Mouse (Mus musculus) neural tube, embryonic 11.5 days (tissue): Measurements from ENCODE around the gene 2610507B11Rik. TPM values are rescaled to one million over a fixed set of nuclear protein-coding genes. Genes with fewer than 3 reads are reported as not detected.

Experiments used
- ATAC-seq: fragments of 200-750 bp; cut with Nextera tagmentation; 2 replicates; pipeline ENCODE4 v1.8.0; 2017; ENCODE audit warnings: moderate number of reproducible peaks, mild to moderate bottlenecking, moderate TSS enrichment, moderate library complexity; ENCODE audit not compliant: insufficient read depth, low FRiP score, low TSS enrichment
- DNase-seq: peaks from one replicate; pipeline ENCODE4 v3.0.0-alpha.2; 2015; ENCODE audit warnings: low spot score
- H3K27ac ChIP-seq: fragments of 300-500 bp; sonication (generic); 2 replicates; pipeline ENCODE4 v1.5.1; 2014; ENCODE audit warnings: low read depth, mild to moderate bottlenecking, low read length
- H3K27me3 ChIP-seq: fragments of 300-500 bp; sonication (generic); 2 replicates; pipeline ENCODE4 v1.6.1; 2014; ENCODE audit warnings: mild to moderate bottlenecking, low read length, mixed read lengths; ENCODE audit not compliant: control insufficient read depth, insufficient read depth
- H3K36me3 ChIP-seq: fragments of 300-500 bp; sonication (generic); 2 replicates; pipeline ENCODE4 v1.6.1; 2014; ENCODE audit warnings: mild to moderate bottlenecking, low read length, moderate library complexity, mixed read lengths; ENCODE audit not compliant: control insufficient read depth, insufficient read depth
- H3K4me1 ChIP-seq: fragments of 300-500 bp; sonication (generic); 2 replicates; pipeline ENCODE4 v1.6.1; 2014; ENCODE audit warnings: low read length, mixed read lengths; ENCODE audit not compliant: control insufficient read depth, insufficient read depth
- H3K4me2 ChIP-seq: fragments of 300-500 bp; sonication (generic); 2 replicates; pipeline ENCODE4 v1.6.1; 2014; ENCODE audit warnings: low read depth, mild to moderate bottlenecking, moderate library complexity
- H3K4me3 ChIP-seq: fragments of 300-500 bp; sonication (generic); 2 replicates; pipeline ENCODE4 v1.5.1; 2014; ENCODE audit warnings: low read depth, low read length
- H3K9ac ChIP-seq: fragments of 300-500 bp; sonication (generic); 2 replicates; pipeline ENCODE4 v1.6.1; 2014; ENCODE audit warnings: mild to moderate bottlenecking, low read length
- H3K9me3 ChIP-seq: fragments of 300-500 bp; sonication (generic); 2 replicates; pipeline ENCODE4 v1.6.1; 2016; ENCODE audit warnings: low read length; ENCODE audit not compliant: control insufficient read depth
- WGBS: fragments of 180-500 bp; shearing (Covaris S2); extraction: QIAGEN DNeasy Blood & Tissue Kit; methylation state at CpG from one replicate; pipeline ENCODE4 v1.1.7; 2014; 5-methylcytosine and 5-hydroxymethylcytosine counted together
- polyA plus RNA-seq: library from polyadenylated mRNA; unstranded; fragments of >200 nt; fragmentation: Nextera tagmentation; extraction: Ambion mirVana; gene quantifications from 2 replicates; pipeline ENCODE4 v1.2.1, GENCODE M21; 2014

Gene 2610507B11Rik
- polyA plus RNA-seq, 1 experiment from 2014 or later = 68.2 TPM

GRCm38 (mm10) chr11:78245627-78246317 lies 15.8 kb upstream of the 2610507B11Rik start, which contains the start of the genes Sdf2 and Supt6:
Gene Sdf2, plus strand, starts transcription at chr11:78245746.
Gene Supt6, minus strand, starts transcription at chr11:78245987.
- Histone ChIP-seq H3K9me3 (no peaks in the 10 kb centered on the region), H3K4me2 (peak within 1 kb of the TSS; percentile 83), H3K4me1 (peaks cover 12% of the 10 kb centered on the region), H3K4me3 (peak within 1 kb of the TSS; percentile 97), H3K27ac (peak within 1 kb of the TSS; percentile 63), H3K36me3 (no peaks in the 10 kb centered on the region; the same call in 1 of the 2 replicates), H3K27me3 (no peaks in the 10 kb centered on the region), H3K9ac (peak within 1 kb of the TSS; percentile 91)
- under 1% methylated on average over 44 of the region's 50 CpGs for WGBS
- peak; percentile 93 for DNase-seq
- ATAC-seq = peak; percentile 92

GRCm38 (mm10) chr11:78246318-78247011 lies 15.1 kb upstream of the 2610507B11Rik start:
- H3K27ac ChIP-seq = no peak overlapping the region
- no peak for ATAC-seq
- no peaks in the 10 kb centered on the region for H3K27me3 ChIP-seq
- peaks cover 3% of the 10 kb centered on the region; the same call in 1 of the 2 replicates for H3K36me3 ChIP-seq
- DNase-seq = no peak
- peak overlapping the region; percentile 83 for H3K4me2 ChIP-seq
- no peaks in the 10 kb centered on the region for H3K9me3 ChIP-seq
- peak overlapping the region; percentile 97 for H3K4me3 ChIP-seq
- peaks cover 12% of the 10 kb centered on the region for H3K4me1 ChIP-seq
- WGBS = 52% methylated on average over 7 of the region's 7 CpGs
- H3K9ac ChIP-seq = no peak overlapping the region

- peaks cover 3% of the 10 kb centered on the region; the same call in 1 of the 2 replicates for H3K36me3 ChIP-seq
- no peaks in the 10 kb centered on the region for H3K27me3 ChIP-seq
- WGBS = 53% methylated on average over 3 of the region's 3 CpGs
- no peak overlapping the region for H3K27ac ChIP-seq
- H3K9ac ChIP-seq = no peak overlapping the region
- no peak overlapping the region for H3K4me2 ChIP-seq
- DNase-seq = no peak
- peaks cover 12% of the 10 kb centered on the region for H3K4me1 ChIP-seq
- ATAC-seq = no peak
- no peak overlapping the region for H3K4me3 ChIP-seq
- no peaks in the 10 kb centered on the region for H3K9me3 ChIP-seq
Observed at GRCm38 (mm10) chr11:78247012-78247348, 14.6 kb upstream of the 2610507B11Rik start.

- DNase-seq = no peak
- Histone ChIP-seq H3K4me3 (no peak overlapping the region; the same call in 1 of the 2 replicates), H3K9ac (no peak overlapping the region), H3K4me2 (0 out of 2 replicates have a peak overlapping the region, but pooled peaks have one; percentile 7), H3K36me3 (peaks cover 7% of the 10 kb centered on the region), H3K4me1 (peaks cover 12% of the 10 kb centered on the region), H3K27me3 (no peaks in the 10 kb centered on the region), H3K27ac (no peak overlapping the region), H3K9me3 (no peaks in the 10 kb centered on the region)
- WGBS = 62% methylated on average over 4 of the region's 4 CpGs
- ATAC-seq = no peak; the same call in 1 of the 2 replicates
Observed at GRCm38 (mm10) chr11:78247727-78248140, 13.8 kb upstream of the 2610507B11Rik start.

- DNase-seq (no peak), ATAC-seq (no peak)
- 100% methylated on average over 1 of the region's 1 CpGs for WGBS
Observed at GRCm38 (mm10) chr11:78256618-78257017, 4.9 kb upstream of the 2610507B11Rik start.

GRCm38 (mm10) chr11:78260489-78261258 lies 878 bp upstream of the 2610507B11Rik start:
- Histone ChIP-seq H3K4me2 (peak overlapping the region; percentile 75; the same call in 1 of the 2 replicates), H3K27ac (no peak overlapping the region), H3K4me3 (peak overlapping the region; percentile 78), H3K27me3 (0 out of 2 replicates have a peak, but pooled peaks cover 2% of the 10 kb centered on the region), H3K9me3 (no peaks in the 10 kb centered on the region), H3K4me1 (0 out of 2 replicates have a peak, but pooled peaks cover 5% of the 10 kb centered on the region), H3K9ac (no peak overlapping the region), H3K36me3 (peaks cover 12% of the 10 kb centered on the region)
- 95% methylated on average over 2 of the region's 2 CpGs for WGBS
- DNase-seq = no peak
- ATAC-seq = no peak

More at GRCm38 (mm10) chr11:78256618-78257017, 4.9 kb upstream of the 2610507B11Rik start:
- H3K9me3 ChIP-seq = no peaks in the 10 kb centered on the region
- no peaks in the 10 kb centered on the region for H3K4me1 ChIP-seq
- no peak overlapping the region for H3K4me2 ChIP-seq
- 0 out of 2 replicates have a peak, but pooled peaks cover 2% of the 10 kb centered on the region for H3K27me3 ChIP-seq
- no peak overlapping the region for H3K9ac ChIP-seq
- no peak overlapping the region for H3K4me3 ChIP-seq
- H3K36me3 ChIP-seq = peaks cover 12% of the 10 kb centered on the region
- H3K27ac ChIP-seq = no peak overlapping the region

GRCm38 (mm10) chr11:78262550-78262949 lies 998 bp downstream of the 2610507B11Rik start:
- Histone ChIP-seq H3K4me2 (peak overlapping the region; percentile 75), H3K4me1 (0 out of 2 replicates have a peak, but pooled peaks cover 5% of the 10 kb centered on the region), H3K27ac (no peak overlapping the region), H3K9me3 (no peaks in the 10 kb centered on the region), H3K36me3 (peaks cover 16% of the 10 kb centered on the region), H3K27me3 (0 out of 2 replicates have a peak, but pooled peaks cover 2% of the 10 kb centered on the region), H3K9ac (no peak overlapping the region; the same call in 1 of the 2 replicates), H3K4me3 (peak overlapping the region; percentile 78)
- DNase-seq (peak; percentile 64), ATAC-seq (no peak)
- 6% methylated on average over 8 of the region's 8 CpGs for WGBS

- no peak overlapping the region for H3K4me2 ChIP-seq
- H3K36me3 ChIP-seq = peaks cover 26% of the 10 kb centered on the region
- no peaks in the 10 kb centered on the region for H3K9me3 ChIP-seq
- no peak overlapping the region for H3K4me3 ChIP-seq
- 93% methylated on average over 6 of the region's 6 CpGs for WGBS
- H3K9ac ChIP-seq = no peak overlapping the region
- H3K4me1 ChIP-seq = 0 out of 2 replicates have a peak, but pooled peaks cover 5% of the 10 kb centered on the region
- no peaks in the 10 kb centered on the region for H3K27me3 ChIP-seq
- DNase-seq (no peak), ATAC-seq (no peak)
- H3K27ac ChIP-seq = no peak overlapping the region
Observed at GRCm38 (mm10) chr11:78265571-78265970, 4.0 kb downstream of the 2610507B11Rik start.
